Mouse (Mus musculus) cerebellum, adult 9-10 months (tissue): ENCODE measurements around the gene Alx3.
"Not testable (repeated sequence)": the region's sequence is repeated elsewhere in the genome, so short reads cannot be mapped to it uniquely, and the experiment has no call there.

Source experiments
- DNase-seq: peaks from one replicate; pipeline ENCODE4 v3.0.0; 2022

The Alx3 gene

GRCm38 (mm10) chr3:107627641-107628040, 32.8 kb downstream of the Alx3 start:
- DNase-seq, result no peak

DNA sequence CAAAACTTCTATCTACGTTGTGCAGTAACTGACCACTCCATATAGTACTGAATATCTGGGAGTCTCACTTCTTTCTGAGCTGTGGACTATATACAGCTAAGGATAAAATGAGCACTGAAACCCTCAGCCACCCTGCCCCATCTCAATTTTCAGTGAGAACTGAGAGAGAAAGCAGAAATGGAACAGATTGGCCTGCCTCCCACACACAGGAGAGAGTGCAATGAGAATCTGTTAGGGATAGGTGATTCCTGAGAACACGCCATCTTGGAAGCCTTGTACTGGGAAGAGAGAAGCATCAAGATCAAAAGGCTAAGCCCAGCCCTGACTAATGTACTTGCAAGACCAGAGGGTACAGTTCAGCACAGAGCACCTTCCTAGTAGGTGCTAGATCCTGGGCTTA, 33.7 kb downstream of the Alx3 start:
- no peak for DNase-seq

DNA sequence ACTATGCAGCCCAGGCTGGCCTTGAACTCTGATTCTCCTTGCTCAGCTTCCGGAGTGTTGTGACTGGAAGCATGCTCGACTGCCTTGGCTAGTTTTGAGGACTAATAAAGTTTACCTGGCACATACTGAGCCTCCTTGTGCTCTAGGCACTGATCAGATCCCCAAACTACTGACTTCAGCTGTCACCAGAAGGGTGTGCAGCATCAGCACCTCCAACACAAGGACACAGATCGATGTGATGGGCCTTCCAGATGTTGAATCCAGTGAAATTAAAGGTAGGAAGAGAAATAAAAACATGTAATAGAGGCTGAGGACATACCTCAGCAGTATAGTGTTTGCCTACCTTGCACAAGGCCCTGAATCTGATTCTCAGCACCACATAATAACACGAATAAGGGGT, 34.6 kb downstream of the Alx3 start:
- no peak for DNase-seq

- DNase-seq, result no peak
These were observed 36.1 kb downstream of the Alx3 start, which contains the start of gene Gm10961 for GRCm38 (mm10) chr3:107630682-107631522. Gene Gm10961 (plus strand): TSS chr3:107631322.

DNA sequence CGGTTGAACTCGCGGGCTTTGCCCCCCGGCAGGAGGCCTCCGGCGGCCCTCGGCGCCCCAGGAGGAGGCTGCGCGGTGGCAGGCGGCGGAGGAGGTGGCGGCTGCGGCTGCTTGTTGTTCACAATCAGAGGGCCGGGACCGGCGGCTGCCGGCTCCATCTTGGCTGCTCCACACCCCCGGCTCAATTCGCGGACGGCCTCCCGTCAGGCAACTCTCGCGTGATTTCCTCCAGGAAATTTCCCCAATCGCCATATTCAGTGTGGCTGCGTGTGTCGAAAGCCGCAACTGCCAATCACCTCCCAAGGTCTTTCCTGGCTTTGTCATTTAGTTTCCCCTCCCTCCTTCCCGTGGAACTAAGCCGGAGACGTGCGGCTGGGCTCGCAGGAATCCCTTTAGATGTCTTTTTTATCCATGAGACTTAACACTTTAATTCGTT, 36.7 kb downstream of the Alx3 start, which contains the start of gene Strip1:
Gene Strip1 (minus strand): TSS at position 172 of the 436 bp plus-strand sequence.
- DNase-seq, result peak; percentile 95

GRCm38 (mm10) chr3:107632786-107633185, 38.0 kb downstream of the Alx3 start:
- no peak for DNase-seq

DNA sequence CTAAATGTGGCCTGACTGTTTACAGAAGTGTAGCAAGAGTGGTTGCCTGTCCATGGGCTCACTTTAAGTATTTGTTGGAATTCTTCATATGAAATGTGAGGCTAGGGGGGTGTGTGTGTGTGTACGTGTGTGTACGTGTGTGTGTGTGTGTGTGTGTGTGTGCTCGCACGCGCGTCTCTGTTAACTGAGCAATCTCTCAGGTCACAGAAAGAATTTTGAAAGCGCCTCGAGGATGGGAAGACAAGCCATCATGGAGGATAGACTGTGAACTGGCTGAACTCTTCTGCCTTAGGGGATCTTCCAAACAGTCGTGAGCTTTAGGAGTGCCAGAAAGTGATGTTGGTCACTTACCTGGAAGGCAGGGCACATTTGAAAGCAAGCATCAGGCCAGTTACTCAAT, 39.1 kb downstream of the Alx3 start:
- no peak for DNase-seq

- DNase-seq, result no peak
These were observed 41.0 kb downstream of the Alx3 start for GRCm38 (mm10) chr3:107635836-107636235.

DNA sequence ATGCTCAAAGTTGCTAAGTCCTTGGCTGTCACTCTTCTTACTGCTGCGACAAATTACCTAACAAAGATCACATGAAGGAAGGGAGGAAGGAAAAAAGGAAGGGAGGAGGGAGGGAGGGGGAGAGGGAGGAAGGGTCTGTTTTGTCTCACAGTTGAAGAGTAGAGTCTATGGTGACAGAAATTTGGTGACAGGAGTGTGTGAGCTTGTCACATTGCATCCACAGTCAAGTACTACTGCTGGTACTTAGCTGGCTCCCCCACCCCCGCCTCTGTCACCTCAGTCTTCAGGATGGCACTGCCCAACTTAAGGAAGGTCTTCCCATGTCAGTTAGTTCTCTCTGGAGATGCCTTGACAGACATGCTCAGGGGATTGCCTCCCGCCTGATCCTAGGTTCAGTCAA, 41.4 kb downstream of the Alx3 start:
- DNase-seq, result no peak

GRCm38 (mm10) chr3:107637606-107638172, 42.9 kb downstream of the Alx3 start:
- DNase-seq, result no peak

- no peak for DNase-seq
These were observed 52.1 kb downstream of the Alx3 start for GRCm38 (mm10) chr3:107646947-107647346.

- not testable (repeated sequence) for DNase-seq
These were observed 55.4 kb downstream of the Alx3 start for GRCm38 (mm10) chr3:107650276-107650675.

DNA sequence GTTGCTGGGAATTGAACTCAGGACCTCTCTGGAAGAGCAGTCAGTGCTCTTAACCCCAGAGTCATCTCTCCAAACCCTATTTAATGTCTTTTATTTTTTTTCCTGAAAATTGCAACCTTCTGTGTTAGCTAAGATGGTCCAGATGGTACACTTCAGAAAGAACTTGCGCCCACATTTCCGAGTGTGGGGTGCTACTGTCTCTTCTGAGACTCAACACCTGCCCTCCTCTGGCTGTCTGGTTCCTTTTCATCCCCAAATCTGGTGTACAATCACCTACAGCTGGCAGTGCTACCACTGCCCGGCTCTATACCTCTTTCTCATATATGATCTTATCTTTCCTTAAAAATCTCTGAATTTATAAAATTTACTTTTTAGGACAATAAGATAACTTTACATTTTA, 58.1 kb downstream of the Alx3 start:
- no peak for DNase-seq

DNA sequence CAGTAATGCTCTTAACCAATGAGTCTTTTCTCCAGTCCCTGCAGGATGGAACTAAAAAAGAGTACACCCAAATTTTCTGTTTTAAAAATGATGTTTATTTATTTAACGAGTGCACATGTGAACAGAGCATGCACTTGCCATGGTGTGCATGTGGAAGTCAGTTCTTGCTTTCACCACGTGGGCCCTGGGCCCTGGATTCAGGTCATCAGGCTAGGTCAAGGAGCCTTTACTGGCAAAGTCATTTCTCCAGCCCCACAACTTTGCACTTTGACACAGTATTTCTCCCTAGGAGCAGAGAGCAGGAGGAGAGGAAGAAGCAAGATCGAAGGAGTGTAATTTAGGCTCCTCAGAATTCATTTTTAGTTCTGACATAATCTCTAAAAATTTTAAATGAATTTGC, 60.0 kb downstream of the Alx3 start:
- DNase-seq, result no peak
